Mouse (Mus musculus): ENCODE results near the gene Sos2. TPM values are rescaled to one million over a fixed set of nuclear protein-coding genes. Genes with fewer than 3 reads are reported as not detected.
A peak's percentile ranks its signal among the peaks of the same experiment; 100 is the strongest.

The Sos2 gene
- polyA plus RNA-seq, 1 experiment from 2014 or later: 5.4 TPM

DNA sequence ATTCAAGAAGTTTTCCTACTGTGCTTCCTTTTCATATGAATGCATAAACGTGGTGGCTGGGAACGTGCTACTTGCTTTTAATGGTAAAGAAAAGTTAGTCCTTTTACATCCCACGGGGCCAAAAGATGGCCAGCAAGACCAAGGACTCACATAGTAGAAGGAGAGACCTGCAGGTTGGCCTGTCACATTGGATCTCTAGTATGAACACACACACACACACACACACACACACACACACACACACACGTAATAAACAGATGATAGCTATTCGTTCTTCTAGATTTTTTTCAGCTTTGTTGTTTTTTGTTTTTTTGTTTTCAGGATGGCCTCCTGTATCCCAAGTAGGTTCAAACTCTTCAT, 98.4 kb downstream of the Sos2 start:
- H3K4me3 ChIP-seq (ENCODE audit: low read depth, low read length): peak overlapping the region; percentile 90
- ATAC-seq (ENCODE audit: low FRiP score, low TSS enrichment): peak; percentile 31; the same call in 1 of the 2 replicates
- WGBS: 46% methylated on average over 5 of the region's 5 CpGs

DNA sequence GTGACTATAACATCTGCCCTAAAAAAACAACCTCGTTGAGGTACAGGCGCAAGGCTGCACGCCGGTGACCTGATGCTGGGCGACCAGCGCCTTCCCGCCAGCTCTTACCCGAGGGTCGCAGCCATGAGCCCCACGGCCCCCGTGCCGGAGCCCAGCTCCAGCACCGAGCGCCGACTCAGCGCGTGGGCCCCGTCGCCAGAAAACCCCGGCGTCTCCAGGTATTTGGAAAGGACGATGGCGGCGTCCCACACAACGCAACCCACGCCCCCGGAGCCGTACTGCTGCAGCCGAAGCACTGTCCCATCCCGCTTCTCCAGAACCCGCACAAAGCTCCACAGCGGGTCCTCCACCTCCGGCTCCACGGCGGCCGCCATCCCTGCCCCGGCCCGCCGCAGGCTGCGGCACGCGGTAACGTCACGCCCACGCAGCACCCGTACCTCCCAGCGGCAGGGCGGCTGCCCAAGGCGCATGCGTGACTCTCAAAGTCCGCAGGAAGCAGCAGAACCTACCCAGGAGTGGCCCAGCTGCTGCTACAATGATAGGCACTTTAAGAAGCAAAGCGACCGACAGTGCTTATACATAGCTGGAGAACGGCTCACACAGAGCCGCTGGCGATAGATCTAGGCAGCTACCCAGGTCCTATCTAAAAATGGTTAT, 98.9 kb downstream of the Sos2 start, which contains the start of gene Vcpkmt:
TSS of gene Vcpkmt (minus strand) at position 416 of the 657 bp plus-strand sequence.
- peak within 1 kb of the TSS; percentile 90 for H3K4me3 ChIP-seq (ENCODE audit: low read depth, low read length)
- ATAC-seq (ENCODE audit: low FRiP score, low TSS enrichment) (peak; percentile 98), DNase-seq (ENCODE audit: low spot score) (peak; percentile 93)
- H3K27me3 ChIP-seq (ENCODE audit: control insufficient read depth, insufficient read depth, low read length): no peaks in the 10 kb centered on the region
- H3K9ac ChIP-seq (ENCODE audit: low read length): peak within 1 kb of the TSS; percentile 82
- peak within 1 kb of the TSS; percentile 76 for H3K4me2 ChIP-seq (replicated peaks; ENCODE audit: low read depth)
- peaks cover 5% of the 10 kb centered on the region for H3K36me3 ChIP-seq (ENCODE audit: control insufficient read depth, insufficient read depth, low read length)
- H3K4me1 ChIP-seq (replicated peaks; ENCODE audit: control insufficient read depth, insufficient read depth): no peaks in the 10 kb centered on the region
- H3K27ac ChIP-seq (replicated peaks): peak within 1 kb of the TSS; percentile 71
- no peaks in the 10 kb centered on the region for H3K9me3 ChIP-seq (ENCODE audit: control insufficient read depth, low read length)
- WGBS: under 1% methylated on average over 55 of the region's 56 CpGs
- TF ChIP-seq CTCF (IDR thresholded peaks at IDR 0.05; ENCODE audit: low read depth) (no peak), EP300 (optimal IDR thresholded peaks at IDR 0.05) (no peak)

More for the DNA sequence above, 98.4 kb downstream of the Sos2 start:
- TF ChIP-seq EP300 (optimal IDR thresholded peaks at IDR 0.05): no peak
- TF ChIP-seq CTCF (IDR thresholded peaks at IDR 0.05; ENCODE audit: low read depth): no peak
- Histone ChIP-seq H3K27ac (replicated peaks) (peak overlapping the region; percentile 71), H3K4me2 (replicated peaks; ENCODE audit: low read depth) (peak overlapping the region; percentile 76), H3K36me3 (ENCODE audit: control insufficient read depth, insufficient read depth, low read length) (peaks cover 4% of the 10 kb centered on the region), H3K9ac (ENCODE audit: low read length) (no peak overlapping the region), H3K9me3 (ENCODE audit: control insufficient read depth, low read length) (no peaks in the 10 kb centered on the region), H3K27me3 (ENCODE audit: control insufficient read depth, insufficient read depth, low read length) (no peaks in the 10 kb centered on the region), H3K4me1 (replicated peaks; ENCODE audit: control insufficient read depth, insufficient read depth) (no peaks in the 10 kb centered on the region)
- DNase-seq (ENCODE audit: low spot score): no peak

DNA sequence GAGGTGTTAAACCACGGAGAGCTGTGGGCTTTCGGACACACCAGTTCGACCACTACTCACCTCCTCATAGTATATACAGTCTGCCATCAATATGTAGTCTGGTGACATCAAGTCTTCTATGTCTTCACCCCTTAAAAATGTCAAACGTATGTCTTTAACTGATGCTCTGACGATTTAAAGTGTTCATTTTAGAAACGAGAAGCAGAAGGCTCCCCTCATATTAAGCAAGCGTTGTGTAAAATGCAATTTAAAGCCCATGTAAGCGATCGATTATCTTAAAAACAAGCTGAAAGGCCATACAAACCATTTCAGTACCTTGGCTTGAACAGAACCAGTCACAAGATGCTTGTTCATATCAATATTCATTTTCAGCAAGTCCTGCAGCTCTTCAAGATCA, 99.4 kb downstream of the Sos2 start:
- Histone ChIP-seq H3K27me3 (ENCODE audit: control insufficient read depth, insufficient read depth, low read length) (no peaks in the 10 kb centered on the region), H3K9me3 (ENCODE audit: control insufficient read depth, low read length) (no peaks in the 10 kb centered on the region), H3K27ac (replicated peaks) (peak overlapping the region; percentile 71), H3K4me1 (replicated peaks; ENCODE audit: control insufficient read depth, insufficient read depth) (no peaks in the 10 kb centered on the region), H3K4me2 (replicated peaks; ENCODE audit: low read depth) (peak overlapping the region; percentile 76), H3K9ac (ENCODE audit: low read length) (peak overlapping the region; percentile 82), H3K36me3 (ENCODE audit: control insufficient read depth, insufficient read depth, low read length) (peaks cover 10% of the 10 kb centered on the region), H3K4me3 (ENCODE audit: low read depth, low read length) (peak overlapping the region; percentile 90)
- DNase-seq (ENCODE audit: low spot score) (no peak), ATAC-seq (ENCODE audit: low FRiP score, low TSS enrichment) (no peak)
- TF ChIP-seq EP300 (optimal IDR thresholded peaks at IDR 0.05) (no peak), CTCF (IDR thresholded peaks at IDR 0.05; ENCODE audit: low read depth) (no peak)
- 15% methylated on average over 9 of the region's 9 CpGs for WGBS

DNA sequence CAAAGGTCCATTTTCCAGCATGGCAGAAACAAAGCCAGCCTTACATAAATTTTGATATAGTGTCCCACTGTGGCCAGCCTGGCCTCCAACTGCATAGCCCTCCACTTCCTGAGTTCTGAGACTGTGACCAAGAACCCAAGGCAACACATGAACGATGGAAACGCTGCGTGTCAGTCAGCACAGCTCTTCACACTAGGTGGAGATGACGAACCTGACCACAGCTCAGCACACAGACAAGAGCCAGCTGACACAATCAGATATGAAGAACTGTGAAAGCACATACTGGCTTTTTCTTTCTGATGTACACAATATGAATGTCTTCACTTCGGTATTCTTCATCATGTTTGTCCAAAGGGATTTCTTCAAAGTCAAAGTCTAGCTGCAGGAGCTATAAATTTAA, 102.0 kb downstream of the Sos2 start:
- H3K36me3 ChIP-seq (ENCODE audit: control insufficient read depth, insufficient read depth, low read length): peaks cover 6% of the 10 kb centered on the region
- TF ChIP-seq EP300 (optimal IDR thresholded peaks at IDR 0.05) (no peak), CTCF (IDR thresholded peaks at IDR 0.05; ENCODE audit: low read depth) (no peak)
- H3K27me3 ChIP-seq (ENCODE audit: control insufficient read depth, insufficient read depth, low read length): no peaks in the 10 kb centered on the region
- no peaks in the 10 kb centered on the region for H3K9me3 ChIP-seq (ENCODE audit: control insufficient read depth, low read length)
- H3K9ac ChIP-seq (ENCODE audit: low read length): no peak overlapping the region
- H3K27ac ChIP-seq (replicated peaks): no peak overlapping the region
- no peaks in the 10 kb centered on the region for H3K4me1 ChIP-seq (replicated peaks; ENCODE audit: control insufficient read depth, insufficient read depth)
- no peak for ATAC-seq (ENCODE audit: low FRiP score, low TSS enrichment)
- no peak overlapping the region for H3K4me2 ChIP-seq (replicated peaks; ENCODE audit: low read depth)
- no peak for DNase-seq (ENCODE audit: low spot score)
- H3K4me3 ChIP-seq (ENCODE audit: low read depth, low read length): no peak overlapping the region
- WGBS: 91% methylated on average over 5 of the region's 5 CpGs

DNA sequence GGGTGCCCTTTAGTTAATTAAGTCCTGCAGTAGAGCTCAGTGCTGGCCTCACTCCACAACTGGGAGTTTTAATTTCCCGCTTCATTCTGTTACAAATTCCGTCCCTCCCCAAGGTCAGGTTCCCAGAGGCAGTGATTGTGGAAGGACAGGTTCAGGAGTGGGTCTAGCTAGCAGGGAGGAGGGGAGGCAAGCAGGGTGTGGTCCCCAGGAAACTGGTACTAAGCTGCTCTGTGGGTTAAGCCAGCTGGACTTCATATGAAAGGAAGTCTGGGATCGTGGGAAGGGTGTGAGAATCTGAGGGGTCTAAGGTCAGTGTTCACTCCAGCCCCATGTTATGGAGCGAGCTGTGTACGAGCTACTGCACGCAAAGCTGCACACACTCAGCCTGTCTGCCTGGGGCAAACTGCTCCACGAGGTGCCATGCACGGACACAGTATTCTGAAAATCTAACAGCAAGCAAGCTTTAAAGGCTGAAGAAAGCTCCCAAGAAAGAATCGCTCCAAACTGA, 105.5 kb downstream of the Sos2 start:
- Histone ChIP-seq H3K27ac (replicated peaks) (peak overlapping the region; percentile 49), H3K27me3 (ENCODE audit: control insufficient read depth, insufficient read depth, low read length) (no peaks in the 10 kb centered on the region), H3K9ac (ENCODE audit: low read length) (no peak overlapping the region), H3K4me2 (replicated peaks; ENCODE audit: low read depth) (no peak overlapping the region), H3K4me1 (replicated peaks; ENCODE audit: control insufficient read depth, insufficient read depth) (no peaks in the 10 kb centered on the region), H3K9me3 (ENCODE audit: control insufficient read depth, low read length) (no peaks in the 10 kb centered on the region), H3K36me3 (ENCODE audit: control insufficient read depth, insufficient read depth, low read length) (peaks cover 6% of the 10 kb centered on the region), H3K4me3 (ENCODE audit: low read depth, low read length) (no peak overlapping the region)
- no peak for TF ChIP-seq CTCF (IDR thresholded peaks at IDR 0.05; ENCODE audit: low read depth)
- TF ChIP-seq EP300 (optimal IDR thresholded peaks at IDR 0.05): peak; percentile 46
- ATAC-seq (ENCODE audit: low FRiP score, low TSS enrichment): peak; percentile 53; the same call in 1 of the 2 replicates
- 64% methylated on average over 9 of the region's 9 CpGs for WGBS
- DNase-seq (ENCODE audit: low spot score): peak; percentile 54

All from stomach, postnatal 0 days (tissue).